Mouse (Mus musculus) forebrain, postnatal 0 days (tissue): ENCODE measurements around the gene Ap1m2. TPM values are rescaled to one million over a fixed set of nuclear protein-coding genes. Genes with fewer than 3 reads are reported as not detected.
A peak's percentile ranks its signal among the peaks of the same experiment; 100 is the strongest.
"Not testable (repeated sequence)": the region's sequence is repeated elsewhere in the genome, so short reads cannot be mapped to it uniquely, and the experiment has no call there.

Source experiments
- ATAC-seq: fragments of 200-750 bp; cut with Nextera tagmentation; 2 replicates; pipeline ENCODE4 v1.8.0; 2017; ENCODE audit warnings: mild to moderate bottlenecking, moderate library complexity
- DNase-seq: peaks from one replicate; pipeline ENCODE4 v3.0.0-alpha.2; 2015
- H3K27ac ChIP-seq: fragments of 300-500 bp; sonication (generic); 2 replicates; pipeline ENCODE4 v1.5.1; 2014; ENCODE audit warnings: low read depth, mild to moderate bottlenecking, antibody characterized with exemption, low read length, moderate library complexity, mixed read lengths
- H3K27me3 ChIP-seq: fragments of 300-500 bp; sonication (generic); 2 replicates; pipeline ENCODE4 v1.6.1; 2014; ENCODE audit warnings: mild to moderate bottlenecking, low read length, mixed read lengths; ENCODE audit not compliant: insufficient read depth
- H3K36me3 ChIP-seq: fragments of 300-500 bp; sonication (generic); 2 replicates; pipeline ENCODE4 v1.6.1; 2014; ENCODE audit warnings: mild to moderate bottlenecking, moderate library complexity; ENCODE audit not compliant: insufficient read depth
- H3K4me1 ChIP-seq: fragments of 300-500 bp; sonication (generic); 2 replicates; pipeline ENCODE4 v1.6.1; 2014; ENCODE audit warnings: antibody characterized with exemption; ENCODE audit not compliant: insufficient read depth
- H3K4me2 ChIP-seq: fragments of 300-500 bp; sonication (generic); 2 replicates; pipeline ENCODE4 v1.6.1; 2014; ENCODE audit warnings: low read depth, mild to moderate bottlenecking, moderate library complexity
- H3K4me3 ChIP-seq: fragments of 300-500 bp; sonication (generic); 2 replicates; pipeline ENCODE4 v1.5.1; 2014; ENCODE audit warnings: low read depth, low read length, mixed read lengths
- H3K9ac ChIP-seq: fragments of 300-500 bp; sonication (generic); 2 replicates; pipeline ENCODE4 v1.6.1; 2014; ENCODE audit warnings: mild to moderate bottlenecking
- H3K9me3 ChIP-seq: fragments of 300-500 bp; sonication (generic); 2 replicates; pipeline ENCODE4 v1.6.1; 2016; ENCODE audit warnings: low read length
- CTCF ChIP-seq: sonication (generic); IDR thresholded peaks from 2 replicates; pipeline ENCODE4 v1.5.1; 2016; ENCODE audit warnings: antibody characterized with exemption, control low read depth, low read depth
- WGBS: fragments of 180-500 bp; shearing (Covaris S2); extraction: QIAGEN DNeasy Blood & Tissue Kit; methylation state at CpG from one replicate; pipeline ENCODE4 v1.1.7; 2014; 5-methylcytosine and 5-hydroxymethylcytosine counted together
- polyA plus RNA-seq: library from polyadenylated mRNA; unstranded; fragments of >200 nt; fragmentation: Nextera tagmentation; extraction: Ambion mirVana; gene quantifications from 2 replicates; pipeline ENCODE4 v1.2.1, GENCODE M21; 2015
- total RNA-seq: library from RNA; depleted of rRNA; stranded (reverse); fragments of >200 nt; gene quantifications from 2 replicates; pipeline ENCODE4 v1.2.3, GENCODE M21; 2014

Ap1m2 gene
- total and polyA plus RNA-seq, 2 experiments from 2014 or later, result 2.6 to 2.9 TPM

DNA sequence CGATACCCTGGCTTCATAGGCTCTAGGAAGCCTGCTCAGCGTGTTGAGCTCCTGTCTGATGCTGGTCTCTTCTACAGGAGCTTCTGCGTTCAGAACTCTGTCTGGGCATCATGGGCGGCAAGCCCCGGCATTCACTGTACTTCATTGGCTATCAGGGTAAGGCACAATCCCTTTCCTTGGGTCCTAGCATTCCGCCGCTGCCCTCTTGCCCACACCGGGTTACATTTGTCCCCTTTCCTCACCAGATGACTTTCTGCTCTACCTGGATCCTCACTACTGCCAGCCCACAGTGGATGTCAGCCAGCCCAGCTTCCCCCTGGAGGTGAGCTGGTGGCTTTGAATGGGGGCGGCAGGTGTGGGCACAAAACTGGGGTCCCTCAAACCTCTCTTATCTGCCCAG lies 39.7 kb downstream of the Ap1m2 start:
- no peak overlapping the region for H3K4me2 ChIP-seq
- no peaks in the 10 kb centered on the region for H3K27me3 ChIP-seq
- H3K9me3 ChIP-seq, result no peaks in the 10 kb centered on the region
- ATAC-seq (no peak), DNase-seq (no peak)
- no peak overlapping the region for H3K4me3 ChIP-seq
- TF ChIP-seq CTCF, result no peak
- H3K36me3 ChIP-seq, result peaks cover 90% of the 10 kb centered on the region
- H3K9ac ChIP-seq, result no peak overlapping the region
- 90% methylated on average over 9 of the region's 9 CpGs for WGBS
- no peaks in the 10 kb centered on the region for H3K4me1 ChIP-seq
- H3K27ac ChIP-seq, result no peak overlapping the region

DNA sequence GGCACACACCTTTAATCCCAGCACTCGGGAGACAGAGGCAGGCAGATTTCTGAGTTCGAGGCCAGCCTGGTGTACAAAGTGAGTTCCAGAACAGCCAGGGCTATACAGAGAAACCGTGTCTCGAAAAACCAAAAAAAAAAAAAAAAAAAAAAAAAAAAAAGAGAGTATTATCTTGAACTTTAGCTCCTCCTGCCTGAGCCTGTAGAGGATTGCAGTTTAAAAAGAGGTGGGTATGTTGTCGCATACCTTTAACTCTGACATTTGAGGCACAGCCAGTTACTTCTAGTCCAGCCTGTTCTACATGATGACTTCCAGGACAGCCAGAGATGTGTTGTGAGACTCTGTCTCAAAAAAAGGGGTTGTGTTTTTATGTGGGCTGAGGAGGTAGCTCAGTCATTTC lies 42.5 kb downstream of the Ap1m2 start:
- not testable (repeated sequence) for H3K4me3 ChIP-seq, H3K27me3 ChIP-seq, H3K27ac ChIP-seq, H3K9ac ChIP-seq, H3K9me3 ChIP-seq, DNase-seq, H3K4me2 ChIP-seq, ATAC-seq
- Histone ChIP-seq H3K4me1 (peaks cover 11% of the 10 kb centered on the region; the same call in 1 of the 2 replicates), H3K36me3 (peaks cover 65% of the 10 kb centered on the region)
- 86% methylated on average over 5 of the region's 5 CpGs for WGBS

DNA sequence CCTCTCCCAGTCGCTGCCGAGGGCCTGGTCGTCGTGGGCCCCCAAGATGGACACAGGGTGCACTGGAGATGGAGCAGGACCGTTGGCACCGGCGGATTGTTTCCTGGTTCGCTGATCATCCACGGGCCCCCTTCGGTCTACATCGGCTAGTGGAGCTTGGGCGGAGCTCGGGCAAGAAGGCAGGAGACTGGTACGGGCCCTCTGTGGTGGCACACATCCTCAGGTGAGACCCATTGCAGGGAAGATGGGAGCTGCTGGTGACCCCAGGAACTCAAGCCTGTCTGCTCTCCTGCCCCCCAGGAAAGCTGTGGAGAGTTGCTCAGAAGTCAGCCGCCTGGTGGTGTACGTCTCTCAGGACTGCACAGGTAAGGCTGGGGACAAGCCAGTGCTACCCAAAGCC lies 43.8 kb downstream of the Ap1m2 start:
- H3K27ac ChIP-seq, result no peak overlapping the region
- H3K9me3 ChIP-seq, result no peaks in the 10 kb centered on the region
- no peak overlapping the region for H3K4me2 ChIP-seq
- H3K36me3 ChIP-seq, result peaks cover 52% of the 10 kb centered on the region
- DNase-seq, result no peak
- no peak overlapping the region for H3K4me3 ChIP-seq
- ATAC-seq, result no peak
- WGBS, result 94% methylated on average over 16 of the region's 16 CpGs
- H3K4me1 ChIP-seq, result peaks cover 11% of the 10 kb centered on the region; the same call in 1 of the 2 replicates
- TF ChIP-seq CTCF, result no peak
- H3K9ac ChIP-seq, result no peak overlapping the region
- no peaks in the 10 kb centered on the region for H3K27me3 ChIP-seq

DNA sequence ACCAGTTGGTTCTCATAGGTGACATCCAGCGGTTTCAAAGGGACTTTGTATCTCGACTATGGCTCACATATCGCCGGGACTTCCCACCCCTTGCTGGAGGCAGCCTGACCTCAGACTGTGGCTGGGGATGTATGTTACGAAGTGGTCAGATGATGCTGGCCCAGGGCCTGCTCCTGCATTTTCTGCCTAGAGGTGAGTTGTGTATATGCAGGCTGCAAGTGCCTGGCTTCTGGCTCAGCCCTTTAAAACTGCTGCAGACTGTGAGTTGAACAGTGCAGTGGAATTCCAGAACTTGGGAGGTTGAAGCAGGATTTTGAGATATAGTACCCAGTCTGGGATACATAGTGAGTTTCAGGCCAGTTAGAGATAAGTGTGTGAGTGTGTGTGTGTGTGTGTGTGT lies 45.2 kb downstream of the Ap1m2 start:
- no peak overlapping the region for H3K4me2 ChIP-seq
- TF ChIP-seq CTCF, result no peak
- no peaks in the 10 kb centered on the region for H3K9me3 ChIP-seq
- ATAC-seq (no peak), DNase-seq (no peak)
- no peak overlapping the region for H3K27ac ChIP-seq
- peaks cover 38% of the 10 kb centered on the region for H3K36me3 ChIP-seq
- peaks cover 11% of the 10 kb centered on the region; the same call in 1 of the 2 replicates for H3K4me1 ChIP-seq
- H3K4me3 ChIP-seq, result no peak overlapping the region
- H3K27me3 ChIP-seq, result no peaks in the 10 kb centered on the region
- no peak overlapping the region for H3K9ac ChIP-seq
- WGBS, result 95% methylated on average over 5 of the region's 5 CpGs

DNA sequence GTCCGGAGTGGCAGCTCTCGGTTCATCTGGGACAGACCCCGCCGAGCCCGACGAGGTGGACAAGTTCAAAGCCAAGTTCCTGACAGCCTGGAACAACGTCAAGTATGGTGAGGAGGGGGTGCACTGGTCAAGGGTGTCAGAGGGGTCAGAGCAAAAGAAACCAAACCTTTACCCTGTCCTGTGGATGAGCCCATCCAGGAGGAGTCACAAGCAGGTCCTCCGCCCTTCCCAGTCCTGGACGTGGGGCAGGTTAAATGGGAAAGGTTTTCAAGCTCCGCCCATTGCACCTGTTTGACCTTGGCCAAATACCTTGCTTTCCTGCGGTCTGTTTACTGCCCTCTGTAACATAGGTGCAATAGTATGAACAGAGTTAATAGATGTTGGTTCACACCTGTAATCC lies 46.5 kb downstream of the Ap1m2 start:
- ATAC-seq (no peak), DNase-seq (no peak)
- TF ChIP-seq CTCF, result no peak

DNA sequence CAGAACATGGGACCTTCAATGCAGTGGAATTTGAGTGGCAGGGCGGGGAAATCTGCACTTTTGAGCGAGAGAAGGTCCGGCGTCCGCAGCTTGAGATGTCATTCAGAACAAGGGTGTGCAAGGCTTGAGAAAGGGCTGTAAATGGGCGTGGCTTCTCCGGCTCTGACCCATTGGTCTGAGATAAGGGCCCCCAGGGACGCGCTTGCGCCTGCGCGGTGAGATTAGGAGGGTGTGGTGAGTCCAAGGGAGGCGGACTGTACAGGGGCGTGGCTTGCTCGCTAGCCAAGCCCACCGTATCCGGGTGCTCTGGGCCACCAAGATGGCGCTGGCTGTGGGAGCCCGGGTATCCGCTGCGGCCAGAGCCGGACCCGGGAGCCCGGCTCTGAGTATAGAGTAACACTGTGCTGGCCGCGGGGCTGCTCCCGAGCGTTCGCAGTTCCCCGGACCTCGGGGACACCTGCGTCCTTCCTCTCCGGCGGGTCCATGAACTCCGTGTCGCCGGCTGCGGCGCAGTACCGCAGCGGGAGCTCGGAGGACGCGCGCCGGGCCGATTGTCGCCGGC lies 47.1 kb downstream of the Ap1m2 start, which contains the start of gene Atg4d:
Gene Atg4d (plus strand): TSS at position 294 of the 562 bp plus-strand sequence.
- no peaks in the 10 kb centered on the region for H3K27me3 ChIP-seq
- peak within 1 kb of the TSS; percentile 93 for H3K4me3 ChIP-seq
- peak within 1 kb of the TSS; percentile 79 for H3K27ac ChIP-seq
- TF ChIP-seq CTCF, result no peak
- H3K4me1 ChIP-seq, result peaks cover 11% of the 10 kb centered on the region; the same call in 1 of the 2 replicates
- H3K9ac ChIP-seq, result peak within 1 kb of the TSS; percentile 90
- peak within 1 kb of the TSS; percentile 86 for H3K4me2 ChIP-seq
- no peaks in the 10 kb centered on the region for H3K9me3 ChIP-seq
- H3K36me3 ChIP-seq, result peaks cover 20% of the 10 kb centered on the region
- ATAC-seq, result peak; percentile 99
- WGBS, result 3% methylated on average over 46 of the region's 49 CpGs
- peak; percentile 98 for DNase-seq

More for the DNA sequence above, 46.5 kb downstream of the Ap1m2 start:
- Histone ChIP-seq H3K4me3 (peak overlapping the region; percentile 93), H3K27me3 (no peaks in the 10 kb centered on the region), H3K27ac (peak overlapping the region; percentile 79), H3K36me3 (peaks cover 25% of the 10 kb centered on the region), H3K4me1 (peaks cover 11% of the 10 kb centered on the region; the same call in 1 of the 2 replicates), H3K9me3 (no peaks in the 10 kb centered on the region), H3K9ac (peak overlapping the region; percentile 90), H3K4me2 (peak overlapping the region; percentile 86)
- WGBS, result 6% methylated on average over 11 of the region's 11 CpGs

DNA sequence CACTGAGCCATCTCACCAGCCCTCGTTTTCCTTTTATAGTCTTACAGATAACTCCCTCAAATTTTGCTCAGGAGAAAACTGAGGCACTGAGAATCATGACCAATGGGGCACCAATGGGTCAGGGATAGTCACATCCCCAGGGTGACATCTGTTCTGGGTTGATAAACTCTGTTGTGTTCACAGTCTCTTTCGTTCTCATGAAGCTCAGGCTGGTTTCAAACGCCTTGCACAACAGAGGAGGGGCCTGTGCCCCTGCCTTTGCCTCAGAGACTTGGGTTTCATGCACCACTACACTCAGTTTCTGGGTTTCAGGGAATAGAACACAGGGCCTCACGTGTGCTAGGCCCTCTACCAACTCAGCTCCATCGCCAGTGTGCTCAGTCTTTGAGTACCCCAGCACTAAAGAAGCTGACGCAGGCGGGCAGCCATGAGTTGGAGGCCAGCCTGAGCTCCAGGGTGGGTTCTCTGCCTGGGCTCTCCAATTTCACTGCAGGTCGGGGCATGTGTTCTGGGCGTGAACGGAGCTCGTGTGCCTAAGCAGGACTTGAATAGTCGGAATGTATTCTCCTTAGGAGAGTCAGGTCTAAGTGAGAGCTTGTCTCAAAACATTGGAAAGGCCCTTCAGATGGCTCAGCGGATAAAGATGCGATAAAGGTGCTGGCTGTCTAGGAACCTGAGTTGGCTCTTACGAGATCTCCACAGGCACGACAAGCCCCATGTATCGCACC lies 47.7 kb downstream of the Ap1m2 start:
- Histone ChIP-seq H3K4me2 (peak overlapping the region; percentile 86), H3K36me3 (peaks cover 15% of the 10 kb centered on the region), H3K4me3 (peak overlapping the region; percentile 93), H3K27ac (peak overlapping the region; percentile 66), H3K4me1 (peaks cover 11% of the 10 kb centered on the region; the same call in 1 of the 2 replicates), H3K9me3 (no peaks in the 10 kb centered on the region), H3K9ac (peak overlapping the region; percentile 90), H3K27me3 (no peaks in the 10 kb centered on the region)
- 18% methylated on average over 17 of the region's 17 CpGs for WGBS
- no peak for DNase-seq
- no peak for TF ChIP-seq CTCF
- peak; percentile 17; the same call in 1 of the 2 replicates for ATAC-seq
